Mouse (Mus musculus): ENCODE measurements around the gene Cstl1.
A peak's percentile ranks its signal among the peaks of the same experiment; 100 is the strongest.
"Not testable (repeated sequence)": the region's sequence is repeated elsewhere in the genome, so short reads cannot be mapped to it uniquely, and the experiment has no call there.

The Cstl1 gene

GRCm38 (mm10) chr2:148750058-148750457 lies at the start of gene Cstl1:
Gene Cstl1 (plus strand): TSS chr2:148750358.
- DNase-seq (ENCODE audit: low read depth) = no peak

GRCm38 (mm10) chr2:148706409-148707201 lies 43.6 kb upstream of the Cstl1 start:
- DNase-seq (ENCODE audit: low read depth) = peak; percentile 61

- DNase-seq (ENCODE audit: low read depth) = no peak
Observed at GRCm38 (mm10) chr2:148707202-148707530, 43.0 kb upstream of the Cstl1 start.

- DNase-seq (ENCODE audit: low read depth) = no peak
Observed at GRCm38 (mm10) chr2:148712326-148712725, 37.8 kb upstream of the Cstl1 start.

- DNase-seq (ENCODE audit: low read depth) = no peak
Observed at GRCm38 (mm10) chr2:148717072-148717471, 33.1 kb upstream of the Cstl1 start.

- peak; percentile 49 for DNase-seq (ENCODE audit: low read depth)
Observed at GRCm38 (mm10) chr2:148719271-148719995, 30.7 kb upstream of the Cstl1 start.

DNA sequence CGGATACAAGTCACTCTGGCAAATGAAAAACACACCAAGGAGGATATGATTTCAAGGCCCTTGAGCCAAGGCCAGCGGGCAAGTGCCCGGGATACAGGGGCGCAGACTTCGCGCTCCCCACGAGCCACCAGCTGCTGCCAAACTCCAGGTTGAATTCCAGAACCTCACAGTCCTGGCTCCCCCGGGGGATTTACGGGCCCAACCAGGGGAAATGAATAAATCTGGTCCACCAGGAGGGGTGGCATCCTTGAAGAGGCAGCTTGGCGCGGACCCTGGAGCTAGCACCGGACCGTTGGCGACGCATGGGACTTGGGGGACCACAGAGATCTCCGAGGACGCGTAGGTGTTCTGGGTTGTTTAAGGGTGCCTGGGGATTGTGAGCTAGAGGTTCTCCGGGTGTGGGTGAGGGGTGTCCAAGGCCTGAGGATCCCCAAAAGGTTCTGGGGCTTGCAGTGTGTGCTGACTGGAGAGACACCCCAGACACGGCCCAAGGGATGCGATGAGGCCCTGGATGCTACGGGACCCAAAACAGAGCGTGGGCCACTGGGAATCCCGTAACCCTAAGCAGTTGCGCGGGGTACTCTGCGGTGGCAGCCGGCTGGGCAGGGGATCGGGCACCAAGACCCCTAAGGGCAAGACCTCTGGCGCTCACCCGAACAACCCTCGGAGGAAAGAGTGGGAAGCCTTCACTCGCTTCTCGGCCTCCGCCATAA lies 18.4 kb upstream of the Cstl1 start:
- no peak for DNase-seq (ENCODE audit: low read depth)

DNA sequence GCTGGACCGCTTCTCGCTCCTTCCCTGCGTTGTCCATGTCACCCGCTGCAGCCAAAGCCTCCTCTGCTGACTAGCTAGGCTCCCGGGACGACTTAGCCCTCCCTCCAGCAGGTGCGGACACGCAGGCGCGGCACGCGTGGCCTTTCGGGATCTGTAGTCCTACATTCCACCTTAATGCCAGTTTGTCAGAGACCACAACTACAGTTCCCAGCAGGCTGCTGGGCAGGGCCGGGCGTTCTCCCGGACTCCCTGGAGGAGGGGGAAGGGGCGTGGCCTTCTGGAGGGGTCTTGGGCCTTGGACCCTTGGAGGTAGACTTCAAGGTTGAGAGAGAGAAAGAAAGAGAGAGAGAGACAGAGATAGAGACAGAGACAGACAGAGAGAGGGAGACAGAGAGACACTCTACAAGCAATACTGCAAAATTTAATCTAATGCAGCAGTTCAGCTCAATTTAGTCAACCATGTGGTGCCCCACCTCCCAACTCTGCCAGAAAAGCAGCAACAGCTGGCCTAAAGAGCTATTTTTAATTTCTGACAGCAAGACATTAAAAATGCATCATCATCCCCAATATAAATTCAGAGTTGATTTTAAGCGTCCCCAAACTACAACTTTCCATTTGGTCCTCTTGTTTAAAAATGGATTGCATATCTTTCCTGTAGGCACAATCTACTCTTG lies 17.7 kb upstream of the Cstl1 start, which contains the start of gene Napb:
Gene Napb, minus strand, starts transcription at position 141 of the 674 bp plus-strand sequence.
- DNase-seq (ENCODE audit: low read depth) = peak; percentile 76

- DNase-seq (ENCODE audit: low read depth) = no peak
Observed at GRCm38 (mm10) chr2:148743001-148743400, 7.2 kb upstream of the Cstl1 start.

- peak; percentile 7 for DNase-seq (ENCODE audit: low read depth)
Observed at GRCm38 (mm10) chr2:148743846-148744407, 6.2 kb upstream of the Cstl1 start.

DNA sequence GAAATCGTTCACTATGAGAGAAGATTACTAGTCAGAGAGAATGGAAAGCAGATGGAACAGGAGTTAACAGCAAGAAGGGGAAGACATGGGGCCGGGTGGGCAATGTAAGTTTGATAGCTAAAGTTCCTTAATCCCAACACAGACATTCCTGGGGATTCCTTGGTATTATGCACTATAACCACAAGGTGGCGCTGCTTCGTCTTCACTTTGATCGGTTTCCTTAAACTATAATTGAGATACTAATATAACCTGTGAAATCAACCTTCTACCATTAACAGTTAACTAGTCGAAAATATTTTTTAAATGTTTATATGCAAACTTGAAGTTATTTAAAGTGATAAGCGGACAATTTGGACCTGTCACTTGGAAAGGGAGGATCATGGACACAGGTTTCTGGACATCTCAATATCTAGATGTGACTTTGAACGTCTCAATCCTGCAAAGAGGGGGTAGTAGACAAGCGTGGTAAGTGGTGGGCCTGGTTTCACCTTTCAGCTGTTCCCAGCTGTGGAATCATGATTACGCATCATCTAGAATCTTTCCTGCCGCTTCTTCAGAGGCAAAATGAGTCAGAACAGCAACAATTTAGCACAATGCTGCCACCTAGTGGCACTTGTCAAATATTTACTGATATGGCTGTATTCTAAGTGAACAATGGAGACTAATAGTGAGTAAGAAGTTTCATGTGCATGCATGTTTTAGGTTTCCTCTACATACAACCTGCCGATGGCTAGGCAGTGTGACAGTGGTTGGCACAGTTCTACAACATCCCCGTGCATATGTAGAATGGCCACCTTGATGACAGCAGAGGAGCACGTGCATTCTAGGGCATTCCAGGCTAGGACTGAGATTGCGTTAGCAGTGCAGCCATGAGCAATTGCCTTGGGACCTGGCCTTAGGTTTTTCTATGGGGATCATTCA lies 2.0 kb downstream of the Cstl1 start:
- peak; percentile 89 for DNase-seq (ENCODE audit: low read depth)

- peak; percentile 77 for DNase-seq (ENCODE audit: low read depth)
Observed at GRCm38 (mm10) chr2:148754310-148754846, 4.2 kb downstream of the Cstl1 start.

DNA sequence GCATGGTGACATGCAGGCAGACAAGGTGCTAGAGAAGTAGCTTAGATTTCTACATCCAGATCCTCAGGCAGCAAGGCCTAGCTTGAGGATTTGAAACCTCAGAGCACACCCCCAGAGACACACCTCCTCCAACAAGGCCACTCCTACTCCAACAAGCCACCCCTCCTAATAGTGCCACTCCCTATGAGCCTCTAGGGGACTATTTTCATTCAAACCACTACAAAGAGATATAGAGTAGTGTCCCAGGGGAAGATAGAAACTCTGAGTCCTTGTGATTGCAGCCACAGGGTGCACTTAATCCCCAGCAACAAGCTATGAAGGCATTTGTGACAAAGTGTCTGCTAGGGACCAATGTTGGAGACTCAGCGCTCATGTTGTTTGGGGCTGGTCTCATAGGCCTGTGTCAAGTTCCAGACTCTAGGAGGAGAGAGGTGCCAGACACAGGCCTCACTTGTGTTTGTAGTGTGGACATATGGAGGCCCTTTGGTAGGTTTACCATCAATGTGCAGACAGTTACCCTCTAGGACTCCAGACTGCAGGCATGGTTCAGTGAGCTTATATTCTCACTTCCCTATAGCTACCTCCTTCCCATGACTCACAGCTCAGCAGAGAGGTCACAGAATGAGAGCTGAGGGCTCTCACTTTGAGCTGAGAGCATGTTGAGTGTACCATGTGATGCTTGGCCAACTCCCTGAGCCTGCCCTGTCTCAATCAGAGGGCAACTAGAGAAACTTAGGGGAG lies 13.7 kb downstream of the Cstl1 start:
- DNase-seq (ENCODE audit: low read depth) = no peak

- not testable (repeated sequence) for DNase-seq (ENCODE audit: low read depth)
Observed at GRCm38 (mm10) chr2:148771397-148771796, 21.2 kb downstream of the Cstl1 start, which contains the start of gene Cst11. Gene Cst11 (minus strand): TSS chr2:148771497.

DNA sequence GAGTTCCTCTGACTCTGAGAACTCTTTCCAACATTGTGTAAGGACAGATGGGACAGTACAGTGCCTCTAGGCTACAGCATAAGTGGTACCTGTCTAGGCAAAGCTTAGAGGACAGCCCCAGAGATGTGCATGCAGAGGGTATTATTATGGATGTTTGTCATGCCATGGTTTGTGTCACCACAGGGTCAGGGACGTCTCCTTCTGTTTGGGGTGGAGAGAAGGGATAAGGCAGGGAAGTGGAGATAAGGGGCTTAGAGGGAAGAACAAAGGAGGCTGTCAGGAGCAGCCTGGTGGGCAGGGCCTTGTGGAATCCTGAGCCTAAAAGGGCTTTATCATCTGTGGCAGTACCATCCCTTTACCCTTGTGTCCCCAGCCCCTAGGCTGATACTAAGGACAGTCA lies 31.6 kb downstream of the Cstl1 start, which contains the start of gene 8030411F24Rik:
Gene 8030411F24Rik, plus strand, starts transcription at position 301 of the 400 bp plus-strand sequence.
- no peak for DNase-seq (ENCODE audit: low read depth)

DNA sequence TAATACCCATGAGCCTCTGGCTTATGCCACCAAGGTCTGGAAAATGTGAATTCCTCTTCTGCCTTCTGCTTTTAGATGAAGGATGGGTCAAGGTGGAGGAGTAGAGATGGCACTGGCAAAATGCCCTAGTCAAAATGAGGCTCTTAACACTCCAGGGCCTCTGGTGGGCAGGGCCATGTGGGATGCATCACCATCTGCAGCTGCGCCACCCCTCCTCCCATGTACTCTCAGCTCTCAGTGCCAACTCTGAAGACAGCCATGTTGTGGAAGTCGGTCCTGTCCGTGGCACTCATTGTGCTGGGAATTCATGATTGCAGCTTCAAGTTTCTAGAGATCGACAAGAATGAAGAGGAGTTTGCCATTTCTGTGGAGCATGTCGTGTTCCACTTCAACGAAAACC lies 39.0 kb downstream of the Cstl1 start, which contains the start of gene Cst12:
Gene Cst12, plus strand, starts transcription at position 220 of the 400 bp plus-strand sequence.
- no peak for DNase-seq (ENCODE audit: low read depth)

DNA sequence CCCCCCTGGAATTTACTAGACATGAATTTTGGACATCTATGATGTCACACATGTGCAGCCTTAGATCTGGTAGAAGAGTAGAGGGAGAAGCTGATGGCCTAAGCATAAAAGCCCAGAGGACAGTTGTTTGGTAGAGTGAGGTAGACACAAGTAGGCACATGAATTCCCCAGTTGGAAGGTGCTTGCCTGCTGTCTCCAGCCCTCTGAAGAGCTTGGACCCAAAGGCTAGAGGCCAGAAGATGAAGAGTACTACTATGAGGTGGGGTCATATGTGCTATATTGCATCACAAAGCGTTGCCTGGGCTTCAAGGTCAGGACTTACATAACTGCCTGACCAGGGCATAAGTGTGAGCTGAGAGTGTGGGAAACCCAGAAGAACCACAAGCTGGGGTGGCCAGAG lies 48.3 kb downstream of the Cstl1 start, which contains the start of gene Cst8:
Gene Cst8, plus strand, starts transcription at position 301 of the 400 bp plus-strand sequence.
- no peak for DNase-seq (ENCODE audit: low read depth)

- no peak for DNase-seq (ENCODE audit: low read depth)
Observed at GRCm38 (mm10) chr2:148801491-148801921, 51.3 kb downstream of the Cstl1 start.
